Mouse (Mus musculus): ENCODE data around the gene Sipa1l1.

DNA sequence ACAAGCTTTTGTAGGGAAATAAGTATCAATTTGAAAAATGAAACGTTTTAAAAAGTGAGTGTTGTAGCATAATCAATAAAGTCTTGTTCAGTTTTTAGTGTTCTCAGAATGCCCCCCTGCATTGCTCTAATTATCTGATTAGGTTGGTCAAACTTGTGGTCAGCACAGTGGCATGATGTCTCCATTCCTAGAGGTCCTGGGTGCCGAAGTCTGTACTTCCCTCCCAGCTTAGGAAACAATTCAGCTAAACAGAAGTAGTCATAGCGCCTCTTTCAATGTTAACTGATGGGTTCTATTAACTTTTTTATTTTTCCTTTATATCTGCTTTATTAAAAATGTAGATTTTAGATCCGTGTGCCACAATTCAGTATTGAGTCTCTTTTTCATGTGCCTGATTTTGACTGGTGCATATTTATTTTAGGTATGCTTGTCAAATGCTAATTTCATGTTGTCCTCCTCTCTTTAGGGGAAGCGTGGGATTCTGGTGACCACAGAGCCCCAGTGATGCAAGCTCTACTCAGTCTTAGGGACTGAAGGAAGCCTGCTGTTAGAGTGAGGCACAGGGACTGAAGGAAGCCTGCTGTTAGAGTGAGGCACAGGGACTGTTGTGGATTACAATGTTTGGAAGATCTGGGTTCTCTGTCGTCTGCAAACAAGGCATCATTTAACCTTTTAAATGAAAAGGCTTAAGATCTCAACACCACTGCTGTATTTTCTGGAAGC lies 171.2 kb downstream of the Sipa1l1 start:
- TF ChIP-seq MYOD1 (IDR thresholded peaks at IDR 0.05; ENCODE audit: control insufficient read depth, insufficient read length, low read depth): no peak
- TF ChIP-seq CTCF (IDR thresholded peaks at IDR 0.05; ENCODE audit: control insufficient read depth, insufficient read depth, insufficient read length): no peak
- no peak for TF ChIP-seq CEBPB (IDR thresholded peaks at IDR 0.05; ENCODE audit: low read depth)
